Mouse (Mus musculus) gastrocnemius, adult 2 months (tissue): Measurements from ENCODE around the gene Serpine1. TPM values are rescaled to one million over a fixed set of nuclear protein-coding genes. Genes with fewer than 3 reads are reported as not detected.
A peak's percentile ranks its signal among the peaks of the same experiment; 100 is the strongest.

Experiments used
- DNase-seq: peaks from one replicate; pipeline ENCODE4 v3.0.0; 2022
- H3K27ac ChIP-seq: fragments of 200-600 bp; 2 replicates; pipeline ENCODE4 v1.8.1; 2022; ENCODE audit warnings: mild to moderate bottlenecking
- H3K4me3 ChIP-seq: fragments of 200-600 bp; 2 replicates; pipeline ENCODE4 v1.8.1; 2022; ENCODE audit warnings: mild to moderate bottlenecking, moderate library complexity
- CTCF ChIP-seq: fragments of 200-600 bp; IDR thresholded peaks from 2 replicates; pipeline ENCODE4 v1.8.1; 2022; ENCODE audit warnings: antibody characterized with exemption, mild to moderate bottlenecking, moderate library complexity
- intact Hi-C: fragments of 180-260 bp; cut with DNase I; formaldehyde crosslinking; loops from one replicate; pipeline ENCODE4 v1.15.1; 2025
- total RNA-seq, 2 experiments: library from RNA; stranded (reverse); gene quantifications; 2 replicates each; pipeline ENCODE4 v1.2.3; 2021

Serpine1 gene
- total RNA-seq, 2 experiments from 2014 or later = 2.5 to 2.8 TPM

DNA sequence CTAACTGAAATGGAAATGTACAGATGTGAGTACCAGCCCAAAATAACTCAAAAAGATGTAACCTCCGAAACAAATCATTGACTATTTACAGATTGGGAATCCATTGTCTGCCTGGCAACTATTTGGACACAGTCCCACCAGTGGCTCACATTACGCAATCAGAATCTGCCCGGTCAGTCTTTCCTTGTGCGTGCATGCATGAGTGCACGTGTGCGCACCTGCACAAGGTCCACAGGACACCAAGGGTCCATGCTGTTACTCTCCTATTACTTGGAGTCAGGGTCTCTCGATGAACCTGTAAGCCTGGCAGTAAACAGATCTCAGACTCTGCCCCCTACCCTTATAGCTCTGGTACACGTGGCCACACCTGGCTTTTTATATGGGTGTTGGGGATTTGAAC, 35.6 kb upstream of the Serpine1 start:
- no peak for DNase-seq
- no peak for TF ChIP-seq CTCF
- H3K4me3 ChIP-seq = no peak overlapping the region
- intact Hi-C loops = loop anchor here (1.0 kb wide), 1 partner anchor 45 kb away; no protein-coding TSS in a partner anchor
- H3K27ac ChIP-seq = no peak overlapping the region

DNA sequence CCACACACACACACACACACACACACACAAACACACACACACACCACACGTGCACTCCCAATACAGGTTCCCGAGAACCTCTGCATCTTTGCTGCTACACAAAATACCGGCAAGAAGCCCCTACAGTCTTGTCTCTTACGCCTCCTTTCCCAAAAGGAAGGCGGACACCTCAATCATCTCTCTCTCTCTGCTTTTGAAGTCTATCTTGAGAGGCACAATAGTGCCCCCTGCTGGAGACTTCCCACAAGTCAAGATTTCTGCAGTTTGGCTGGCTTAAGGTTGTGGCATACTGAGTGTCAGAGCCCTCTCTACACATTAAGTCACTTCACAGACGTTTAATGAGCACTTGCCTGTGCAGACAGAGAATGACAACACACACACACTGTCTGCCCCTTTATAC, 35.0 kb upstream of the Serpine1 start:
- Histone ChIP-seq H3K4me3 (peak overlapping the region; percentile 30; the same call in 1 of the 2 replicates), H3K27ac (no peak overlapping the region)
- peak; percentile 81 for DNase-seq
- intact Hi-C loops = loop anchor here (1.0 kb wide), 1 partner anchor 45 kb away; no protein-coding TSS in a partner anchor
- TF ChIP-seq CTCF = peak; percentile 86

DNA sequence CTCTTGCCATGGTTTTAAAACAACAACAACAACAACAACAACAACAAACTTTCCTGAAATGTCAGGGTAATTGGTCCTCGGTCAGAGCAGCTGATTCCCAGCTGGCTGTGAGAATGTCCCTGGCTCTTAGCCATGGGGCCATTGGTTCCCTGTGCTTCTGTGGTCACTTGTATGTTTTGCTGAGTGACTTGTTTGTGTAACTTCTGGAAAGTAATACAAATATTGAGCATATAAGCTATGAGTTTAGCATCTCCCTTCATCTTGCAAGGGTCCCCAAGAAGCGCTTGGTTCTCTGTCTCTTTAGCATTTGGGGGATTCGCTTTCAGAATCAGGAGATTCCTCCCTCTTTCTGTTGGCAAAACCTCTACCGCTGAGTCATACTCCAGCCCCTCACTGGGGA, 34.4 kb upstream of the Serpine1 start:
- no peak for DNase-seq
- H3K4me3 ChIP-seq = peak overlapping the region; percentile 30; the same call in 1 of the 2 replicates
- intact Hi-C loops = loop anchor here (1.0 kb wide), 1 partner anchor 81 kb away; no protein-coding TSS in a partner anchor
- no peak overlapping the region for H3K27ac ChIP-seq
- TF ChIP-seq CTCF = no peak

DNA sequence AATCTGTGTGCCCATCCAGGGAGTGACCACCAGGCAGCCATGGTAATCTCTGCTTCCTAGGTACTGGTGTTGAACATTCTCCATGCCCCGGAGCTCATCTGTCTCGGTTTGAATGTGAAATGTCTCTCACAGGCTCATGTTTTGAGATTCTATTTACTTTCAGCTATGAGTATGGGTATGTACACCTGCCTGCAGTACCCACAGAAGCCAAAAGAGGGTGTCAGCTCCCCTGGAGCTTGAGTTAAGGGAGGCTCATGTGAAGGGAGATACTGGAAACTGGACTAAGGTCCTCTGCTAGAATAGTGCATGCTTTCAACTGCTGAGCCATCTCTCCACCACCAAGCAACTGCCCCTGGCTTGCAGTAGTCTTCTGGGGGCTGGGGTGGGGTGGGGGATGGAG, 31.9 kb upstream of the Serpine1 start:
- intact Hi-C loops = no loop called here
- Histone ChIP-seq H3K27ac (no peak overlapping the region), H3K4me3 (no peak overlapping the region)
- TF ChIP-seq CTCF = peak; percentile 23; the same call in 1 of the 2 replicates
- no peak for DNase-seq

DNA sequence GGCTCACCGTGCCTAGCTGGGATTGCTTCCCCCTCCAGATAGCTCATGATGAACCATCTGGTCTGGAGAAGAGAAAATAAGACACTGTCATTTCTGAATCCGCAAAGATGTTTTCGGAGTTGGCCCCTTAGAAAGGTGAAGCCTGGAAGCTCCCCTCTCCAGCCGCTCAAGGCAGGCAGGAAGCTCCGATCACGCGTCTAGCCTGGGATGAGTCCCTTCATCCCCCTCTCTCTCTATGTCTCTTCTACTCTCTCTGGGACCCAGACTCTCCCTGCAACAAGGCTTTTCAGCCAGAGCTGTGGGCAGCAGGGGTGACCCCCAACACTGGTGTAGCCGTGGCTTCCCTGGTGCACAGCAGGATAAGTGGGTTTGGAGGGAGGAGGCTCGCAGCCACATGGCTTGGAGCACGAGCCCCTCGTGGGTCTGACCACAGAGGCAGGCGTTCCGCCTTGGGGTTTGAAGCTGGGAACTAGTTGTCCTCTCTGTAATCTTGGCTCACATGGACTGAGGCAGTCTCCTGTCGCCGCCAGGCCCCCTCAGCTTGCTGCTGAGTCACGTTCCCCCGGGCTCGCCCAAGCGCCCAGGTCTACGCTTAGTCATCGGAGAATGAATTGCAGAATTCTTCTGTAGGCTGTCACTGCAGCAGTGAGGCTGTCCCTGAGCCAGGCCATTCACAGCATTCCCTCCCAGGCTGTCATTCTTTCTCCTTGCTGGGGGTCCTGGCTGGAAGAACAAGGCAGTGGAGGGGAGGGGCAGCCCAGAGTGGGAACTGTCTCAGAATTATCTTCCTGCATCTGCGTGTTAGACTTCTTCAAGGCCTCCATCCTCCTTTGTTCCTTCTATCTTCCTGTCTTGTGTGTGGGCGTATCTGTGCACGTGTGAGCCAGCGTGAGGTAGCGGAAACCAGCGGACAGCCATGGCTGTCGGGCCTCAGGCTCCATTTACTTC, 30.8 kb upstream of the Serpine1 start:
- TF ChIP-seq CTCF = no peak
- intact Hi-C loops = no loop called here
- no peak overlapping the region for H3K4me3 ChIP-seq
- peak; percentile 74 for DNase-seq
- peak overlapping the region; percentile 70 for H3K27ac ChIP-seq

DNA sequence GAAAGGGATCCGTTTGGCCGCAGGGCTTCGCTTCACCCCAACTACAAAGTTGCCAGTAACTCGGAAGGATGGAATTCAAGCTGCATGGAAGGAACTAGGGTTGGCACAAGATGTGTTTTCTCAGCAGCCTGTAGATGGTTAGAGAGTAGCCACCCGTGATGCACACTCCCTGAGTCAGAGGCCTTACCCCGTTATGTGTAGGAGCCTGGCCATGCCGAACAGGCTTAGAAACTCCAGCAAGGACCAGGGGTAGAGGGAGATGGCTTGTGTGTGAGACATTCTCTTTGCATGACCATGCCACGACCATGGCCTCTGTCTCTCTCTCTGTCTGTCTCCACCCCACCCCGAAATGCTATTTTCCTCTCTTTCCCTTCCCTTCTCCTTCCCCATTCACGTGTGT, 30.0 kb upstream of the Serpine1 start:
- intact Hi-C loops = no loop called here
- Histone ChIP-seq H3K4me3 (no peak overlapping the region), H3K27ac (peak overlapping the region; percentile 70)

DNA sequence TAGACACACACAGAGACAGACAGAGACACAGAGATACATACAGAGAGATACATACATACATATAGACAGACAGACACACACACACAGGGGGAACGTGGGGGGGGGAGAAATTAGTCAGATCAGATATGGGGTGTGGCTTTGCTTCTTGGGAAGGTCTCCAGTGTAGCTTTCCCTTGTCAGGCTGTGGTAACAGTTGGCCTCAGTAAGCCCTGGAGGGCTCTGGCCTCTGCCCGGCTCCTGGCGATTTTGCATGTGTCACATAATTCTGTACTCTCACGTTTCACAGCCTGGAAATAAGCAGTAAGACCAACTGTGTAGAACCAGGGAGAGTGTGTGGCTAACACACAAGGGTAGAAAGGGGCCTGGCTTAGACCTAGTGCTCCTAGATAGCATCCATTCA, 28.6 kb upstream of the Serpine1 start:
- no peak for TF ChIP-seq CTCF
- Histone ChIP-seq H3K27ac (no peak overlapping the region), H3K4me3 (no peak overlapping the region)
- intact Hi-C loops = no loop called here
- no peak for DNase-seq

More for the DNA sequence above, 30.0 kb upstream of the Serpine1 start:
- DNase-seq = no peak
- no peak for TF ChIP-seq CTCF

DNA sequence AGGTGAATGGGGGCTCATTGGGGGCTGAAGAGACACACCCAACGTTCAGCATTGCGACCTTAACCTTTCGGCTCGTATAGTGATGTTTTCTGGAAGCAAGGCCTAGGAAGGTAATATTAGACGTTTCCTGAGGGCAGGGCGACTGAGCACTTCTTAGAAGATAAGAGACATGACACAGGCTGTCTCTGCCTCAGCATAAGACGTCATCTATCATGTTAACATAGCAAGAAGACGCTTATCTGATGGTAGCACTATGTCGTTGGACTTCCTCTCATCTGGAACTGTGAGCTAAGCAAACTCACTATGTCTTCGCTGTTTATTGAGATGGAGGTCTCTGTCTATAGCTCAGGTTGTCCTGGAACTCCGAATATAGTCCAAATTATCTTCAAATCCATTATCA, 26.4 kb upstream of the Serpine1 start:
- no peak overlapping the region for H3K4me3 ChIP-seq
- no peak for TF ChIP-seq CTCF
- no peak for DNase-seq
- intact Hi-C loops = no loop called here
- no peak overlapping the region for H3K27ac ChIP-seq

DNA sequence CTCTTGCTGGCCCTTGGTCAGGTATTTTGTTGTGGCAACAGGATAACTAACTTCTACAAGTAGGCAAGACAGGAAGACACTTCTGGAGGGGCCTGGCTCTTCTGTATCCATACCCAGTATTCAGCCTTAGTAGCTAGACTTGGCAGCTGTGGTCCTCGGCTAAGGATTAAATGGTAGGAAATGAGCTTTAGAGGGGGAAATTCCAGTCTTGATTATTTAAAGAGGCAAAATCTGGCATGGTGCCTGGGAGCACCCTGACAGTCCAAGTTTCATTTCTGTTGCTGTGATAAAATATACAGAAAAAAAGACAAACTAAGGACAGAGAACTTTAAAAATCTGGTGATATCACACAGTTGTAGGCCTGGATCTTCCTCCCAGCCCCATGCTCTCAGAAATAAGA, 24.0 kb upstream of the Serpine1 start:
- no peak for TF ChIP-seq CTCF
- peak overlapping the region; percentile 31 for H3K27ac ChIP-seq
- intact Hi-C loops = no loop called here

DNA sequence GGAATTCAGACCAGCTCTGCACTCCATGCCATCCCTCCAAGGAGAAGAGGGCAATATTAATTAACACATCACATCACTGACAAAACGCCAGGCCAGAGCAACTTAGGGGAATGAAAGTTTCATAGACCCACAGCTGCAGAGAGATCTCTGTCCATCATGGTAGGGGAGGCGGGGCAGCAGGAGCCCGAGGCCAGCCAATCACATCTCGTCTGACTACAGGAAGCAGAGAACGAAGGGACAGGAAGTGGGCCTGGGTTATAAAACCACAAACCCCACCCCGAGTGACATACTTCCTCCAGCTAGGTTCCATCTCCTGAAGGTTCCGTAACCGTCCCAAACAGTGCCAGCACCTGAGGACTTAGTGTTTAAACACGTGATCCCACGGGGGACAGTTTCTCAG, 23.1 kb upstream of the Serpine1 start:
- no peak for TF ChIP-seq CTCF
- Histone ChIP-seq H3K4me3 (no peak overlapping the region), H3K27ac (0 out of 2 replicates have a peak overlapping the region, but pooled peaks have one; percentile 31)
- no peak for DNase-seq
- intact Hi-C loops = no loop called here

More for the DNA sequence above, 24.0 kb upstream of the Serpine1 start:
- no peak overlapping the region for H3K4me3 ChIP-seq
- no peak for DNase-seq

DNA sequence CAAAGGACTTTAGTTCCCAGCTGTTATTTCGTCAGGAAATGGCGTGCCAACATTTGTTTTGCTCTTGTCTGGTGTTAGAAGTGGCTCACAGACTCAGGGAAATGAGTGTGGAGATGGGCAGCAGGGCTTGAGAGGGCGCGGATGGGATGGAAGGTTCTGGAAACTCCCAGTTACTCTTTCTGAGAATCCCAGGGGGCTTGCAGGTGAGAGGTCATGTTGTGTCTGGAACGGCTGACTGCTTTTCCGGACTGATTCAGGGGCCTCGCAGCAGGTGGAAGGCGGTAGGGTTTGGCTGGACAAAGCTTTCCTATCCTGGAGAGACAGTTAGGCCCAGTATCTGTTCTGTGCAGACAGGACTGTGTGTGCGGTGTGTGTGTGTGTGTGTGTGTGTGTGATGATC, 21.7 kb upstream of the Serpine1 start:
- H3K27ac ChIP-seq = no peak overlapping the region
- intact Hi-C loops = no loop called here
- TF ChIP-seq CTCF = no peak
- no peak for DNase-seq
- H3K4me3 ChIP-seq = no peak overlapping the region

DNA sequence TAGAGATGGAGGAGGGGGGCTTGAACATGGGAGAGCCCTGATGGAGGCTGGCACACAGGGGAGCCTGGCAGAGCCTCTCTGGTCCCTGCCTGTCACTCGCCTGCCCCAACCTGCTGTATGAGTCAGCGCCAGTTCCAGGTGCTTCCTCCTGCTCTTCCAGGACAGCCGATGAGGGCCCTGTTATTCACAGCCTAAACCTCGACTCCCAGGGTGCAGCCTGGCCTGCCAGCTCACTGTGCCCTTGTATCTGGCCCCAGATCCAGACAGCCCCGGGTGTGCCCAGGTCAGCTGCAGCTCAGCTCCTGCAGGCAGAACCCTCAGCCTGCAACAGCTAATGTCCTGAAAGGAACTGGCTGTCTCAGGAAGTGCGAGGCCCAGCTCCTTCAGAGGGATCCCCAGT, 19.5 kb upstream of the Serpine1 start:
- DNase-seq = no peak
- Histone ChIP-seq H3K27ac (no peak overlapping the region), H3K4me3 (no peak overlapping the region)
- no peak for TF ChIP-seq CTCF
- intact Hi-C loops = no loop called here

DNA sequence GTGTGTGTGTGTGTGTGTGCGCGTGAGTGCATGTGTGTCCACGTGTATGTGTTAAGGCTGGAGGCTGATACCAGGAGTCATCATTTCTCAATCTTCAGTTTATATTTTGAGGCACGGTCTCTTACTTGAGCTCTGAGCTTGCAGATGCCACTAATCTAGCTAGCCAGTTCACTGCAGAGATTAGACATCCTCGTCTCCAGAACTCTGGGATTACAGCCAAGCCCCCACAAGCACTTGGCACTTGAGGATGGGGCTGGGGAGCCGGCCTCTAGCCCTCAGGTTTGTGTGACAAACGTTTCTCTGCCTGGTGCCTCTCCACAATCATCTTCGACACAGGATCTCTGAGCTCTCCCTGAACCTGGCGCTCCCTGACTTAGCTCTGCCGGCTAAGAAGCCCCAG, 18.8 kb upstream of the Serpine1 start:
- TF ChIP-seq CTCF = no peak
- Histone ChIP-seq H3K27ac (no peak overlapping the region), H3K4me3 (no peak overlapping the region)
- intact Hi-C loops = no loop called here
- DNase-seq = no peak
